Mouse (Mus musculus) bone marrow, adult 2 months (tissue): ENCODE results near the gene Trim31.

Experiments
- CTCF ChIP-seq: fragments of 200-500 bp; IDR thresholded peaks from 2 replicates; pipeline ENCODE4 v1.5.1; 2011; ENCODE audit warnings: low read length, control low read depth; ENCODE audit not compliant: control insufficient read depth, insufficient read depth
- POLR2A ChIP-seq: fragments of 200-500 bp; IDR thresholded peaks from 2 replicates; pipeline ENCODE4 v1.6.1; 2011; ENCODE audit warnings: low read depth, mild to moderate bottlenecking, control low read depth, low read length, borderline replicate concordance; ENCODE audit not compliant: control insufficient read depth

- no peak for TF ChIP-seq POLR2A
- no peak for TF ChIP-seq CTCF
These were observed 42.4 kb upstream of the Trim31 start for GRCm38 (mm10) chr17:36855484-36855883.
